Mouse (Mus musculus) kidney, embryonic 14.5 days (tissue): Measurements from ENCODE around the gene Mcee. TPM values are rescaled to one million over a fixed set of nuclear protein-coding genes. Genes with fewer than 3 reads are reported as not detected.

Source experiments
- ATAC-seq: fragments of 200-750 bp; cut with Nextera tagmentation; 2 replicates; pipeline ENCODE4 v1.8.0; 2017; ENCODE audit warnings: moderate number of reproducible peaks, mild to moderate bottlenecking, moderate TSS enrichment, moderate library complexity; ENCODE audit not compliant: low FRiP score, low TSS enrichment
- H3K27ac ChIP-seq: fragments of 300-500 bp; sonication (generic); 2 replicates; pipeline ENCODE4 v1.5.1; 2014; ENCODE audit warnings: low read depth, mild to moderate bottlenecking, low read length, moderate library complexity, mixed read lengths
- H3K27me3 ChIP-seq: fragments of 300-500 bp; sonication (generic); 2 replicates; pipeline ENCODE4 v1.6.1; 2014; ENCODE audit warnings: mild to moderate bottlenecking, low read length; ENCODE audit not compliant: control insufficient read depth, insufficient read depth
- H3K36me3 ChIP-seq: fragments of 300-500 bp; sonication (generic); 2 replicates; pipeline ENCODE4 v1.6.1; 2014; ENCODE audit warnings: low read length, mixed read lengths; ENCODE audit not compliant: control insufficient read depth, insufficient read depth
- H3K4me1 ChIP-seq: fragments of 300-500 bp; sonication (generic); 2 replicates; pipeline ENCODE4 v1.6.1; 2014; ENCODE audit warnings: low read length, mixed read lengths; ENCODE audit not compliant: control insufficient read depth, insufficient read depth
- H3K4me2 ChIP-seq: fragments of 300-500 bp; sonication (generic); replicated peaks from 2 replicates; pipeline ENCODE4 v1.6.1; 2014; ENCODE audit warnings: low read depth, mild to moderate bottlenecking, low read length
- H3K4me3 ChIP-seq: fragments of 300-500 bp; sonication (generic); 2 replicates; pipeline ENCODE4 v1.5.1; 2014; ENCODE audit warnings: mild to moderate bottlenecking, low read length
- H3K9ac ChIP-seq: fragments of 300-500 bp; sonication (generic); 2 replicates; pipeline ENCODE4 v1.6.1; 2014; ENCODE audit warnings: low read depth, mild to moderate bottlenecking, low read length, moderate library complexity
- H3K9me3 ChIP-seq: fragments of 300-500 bp; sonication (generic); 2 replicates; pipeline ENCODE4 v1.6.1; 2016; ENCODE audit warnings: low read length; ENCODE audit not compliant: control insufficient read depth
- WGBS: fragments of 180-500 bp; shearing (Covaris S2); extraction: QIAGEN DNeasy Blood & Tissue Kit; methylation state at CpG from one replicate; pipeline ENCODE4 v1.1.7; 2014; 5-methylcytosine and 5-hydroxymethylcytosine counted together
- polyA plus RNA-seq: library from polyadenylated mRNA; unstranded; fragments of >200 nt; fragmentation: Nextera tagmentation; extraction: Ambion mirVana; gene quantifications from 2 replicates; pipeline ENCODE4 v1.2.1, GENCODE M21; 2014

Gene Mcee
- polyA plus RNA-seq, 1 experiment from 2014 or later, result 74.4 TPM

DNA sequence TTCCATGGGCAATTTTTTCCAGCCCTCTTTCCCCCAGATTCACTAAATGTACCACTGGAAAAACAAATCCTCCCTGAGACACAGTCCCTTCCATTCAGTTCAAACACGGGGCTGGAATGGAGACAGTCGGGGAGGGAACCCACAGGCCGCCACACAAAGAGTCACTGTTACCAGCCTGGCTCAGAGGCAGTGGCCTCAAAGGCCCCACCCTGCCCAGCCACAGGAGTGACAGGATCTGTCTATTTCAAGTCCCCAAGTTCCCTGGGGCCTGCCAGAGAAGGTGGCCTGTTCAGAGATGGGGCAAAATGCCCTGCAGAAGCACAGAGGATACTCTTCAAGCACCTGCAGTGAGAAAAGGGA, 31.8 kb upstream of the Mcee start:
- H3K9me3 ChIP-seq, result no peaks in the 10 kb centered on the region
- H3K4me1 ChIP-seq, result no peaks in the 10 kb centered on the region
- H3K27ac ChIP-seq, result no peak overlapping the region
- no peak overlapping the region for H3K9ac ChIP-seq
- no peak overlapping the region for H3K4me3 ChIP-seq
- peaks cover 74% of the 10 kb centered on the region for H3K36me3 ChIP-seq
- WGBS, result 69% methylated on average over 3 of the region's 3 CpGs
- no peaks in the 10 kb centered on the region for H3K27me3 ChIP-seq
- no peak for ATAC-seq
- no peak overlapping the region for H3K4me2 ChIP-seq

DNA sequence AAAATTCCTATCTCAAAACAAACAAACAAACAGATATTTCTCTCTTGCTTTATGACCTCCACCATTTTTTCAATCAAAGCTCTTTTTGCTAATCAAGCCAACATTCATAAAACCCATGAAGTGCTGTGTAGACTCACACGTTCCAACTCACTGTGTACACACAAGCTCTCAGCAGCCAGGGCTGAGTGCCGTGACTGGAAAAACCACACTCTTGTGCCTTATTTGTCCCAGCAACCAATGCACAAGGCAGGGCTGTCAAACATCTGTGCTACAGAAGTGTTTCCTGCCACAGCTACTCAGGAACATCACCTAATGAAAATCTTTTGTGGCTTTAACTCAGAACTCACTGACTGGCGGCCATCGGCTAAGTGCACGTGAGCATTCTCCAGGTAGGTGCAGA, 26.5 kb upstream of the Mcee start:
- H3K9ac ChIP-seq, result no peak overlapping the region
- no peak overlapping the region for H3K27ac ChIP-seq
- H3K36me3 ChIP-seq, result peaks cover 68% of the 10 kb centered on the region
- H3K9me3 ChIP-seq, result no peaks in the 10 kb centered on the region
- H3K4me2 ChIP-seq, result no peak overlapping the region
- no peaks in the 10 kb centered on the region for H3K4me1 ChIP-seq
- H3K4me3 ChIP-seq, result no peak overlapping the region
- ATAC-seq, result no peak
- 93% methylated on average over 5 of the region's 5 CpGs for WGBS
- H3K27me3 ChIP-seq, result no peaks in the 10 kb centered on the region

DNA sequence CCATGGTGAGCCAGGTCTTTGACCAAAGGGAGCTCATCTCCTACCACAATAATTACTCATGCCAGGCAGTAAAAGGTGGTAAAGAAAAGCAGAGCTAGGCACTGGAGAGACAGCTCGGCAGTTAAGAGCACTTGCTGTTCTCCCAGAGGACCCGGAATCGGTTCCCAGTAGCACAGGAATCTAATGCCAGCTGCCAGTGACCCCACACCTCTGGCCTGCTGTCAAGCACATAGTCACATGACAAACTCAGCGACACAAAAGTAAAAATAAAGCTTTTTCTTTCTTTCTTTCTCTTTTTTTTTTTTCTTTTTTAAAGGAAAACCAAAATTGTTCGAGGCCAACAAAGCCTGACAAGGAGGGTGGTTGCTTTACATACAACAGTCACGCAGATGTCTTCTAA, 22.6 kb upstream of the Mcee start:
- 87% methylated on average over 6 of the region's 6 CpGs for WGBS

DNA sequence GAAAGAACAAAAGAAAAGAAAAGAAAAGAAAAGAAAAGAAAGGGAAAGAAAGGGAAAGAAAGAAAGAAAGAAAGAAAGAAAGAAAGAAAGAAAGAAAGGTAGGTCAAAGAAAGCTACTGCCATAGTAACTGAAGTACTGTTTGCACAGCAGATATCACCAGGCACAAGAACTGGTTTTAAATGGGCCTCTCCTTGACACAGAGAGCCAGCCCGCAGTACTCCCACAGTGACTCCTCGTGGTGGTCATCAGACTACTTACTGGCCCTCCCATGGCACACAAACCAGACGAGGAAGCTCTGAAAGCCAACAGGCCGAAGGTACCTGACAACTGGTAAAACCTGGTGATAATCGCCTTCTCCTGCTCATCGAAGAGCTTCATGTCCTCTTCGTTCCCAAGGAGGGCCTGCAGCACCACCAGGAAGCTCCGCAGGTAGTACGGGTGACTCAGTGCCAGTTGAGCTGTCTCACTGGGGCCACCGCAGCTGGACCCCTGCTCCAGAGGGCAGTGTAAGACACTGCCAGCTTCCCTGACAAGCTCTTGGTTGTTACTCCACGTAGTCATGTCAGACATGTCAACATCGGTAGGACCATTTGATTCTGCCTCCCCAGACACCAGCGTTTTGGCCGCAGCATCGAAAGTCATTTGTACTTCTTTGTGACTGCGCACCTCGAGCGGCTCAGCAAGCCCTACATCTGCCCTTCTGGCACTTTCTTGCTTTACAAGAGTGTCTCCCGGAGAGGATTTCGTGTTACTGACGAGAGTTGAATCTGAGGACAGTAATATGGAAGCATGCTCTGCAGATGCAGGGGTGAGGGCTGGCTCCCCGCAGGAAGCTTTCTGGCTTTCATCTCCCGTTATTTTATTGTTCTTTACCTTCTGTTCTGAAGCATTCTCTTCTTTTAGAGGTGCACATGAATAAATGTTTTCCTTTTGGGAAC, 20.2 kb upstream of the Mcee start:
- peaks cover 4% of the 10 kb centered on the region; the same call in 1 of the 2 replicates for H3K4me1 ChIP-seq
- peaks cover 27% of the 10 kb centered on the region for H3K36me3 ChIP-seq
- no peak overlapping the region for H3K4me2 ChIP-seq
- no peaks in the 10 kb centered on the region for H3K27me3 ChIP-seq
- no peak overlapping the region for H3K27ac ChIP-seq
- no peak for ATAC-seq
- 94% methylated on average over 23 of the region's 23 CpGs for WGBS
- no peaks in the 10 kb centered on the region for H3K9me3 ChIP-seq
- H3K4me3 ChIP-seq, result no peak overlapping the region
- H3K9ac ChIP-seq, result no peak overlapping the region

More for the DNA sequence above, 22.6 kb upstream of the Mcee start:
- Histone ChIP-seq H3K9me3 (no peaks in the 10 kb centered on the region), H3K27ac (no peak overlapping the region), H3K4me3 (no peak overlapping the region), H3K9ac (no peak overlapping the region), H3K36me3 (peaks cover 35% of the 10 kb centered on the region; the same call in 1 of the 2 replicates), H3K27me3 (no peaks in the 10 kb centered on the region), H3K4me1 (peaks cover 4% of the 10 kb centered on the region; the same call in 1 of the 2 replicates), H3K4me2 (no peak overlapping the region)
- ATAC-seq, result no peak

DNA sequence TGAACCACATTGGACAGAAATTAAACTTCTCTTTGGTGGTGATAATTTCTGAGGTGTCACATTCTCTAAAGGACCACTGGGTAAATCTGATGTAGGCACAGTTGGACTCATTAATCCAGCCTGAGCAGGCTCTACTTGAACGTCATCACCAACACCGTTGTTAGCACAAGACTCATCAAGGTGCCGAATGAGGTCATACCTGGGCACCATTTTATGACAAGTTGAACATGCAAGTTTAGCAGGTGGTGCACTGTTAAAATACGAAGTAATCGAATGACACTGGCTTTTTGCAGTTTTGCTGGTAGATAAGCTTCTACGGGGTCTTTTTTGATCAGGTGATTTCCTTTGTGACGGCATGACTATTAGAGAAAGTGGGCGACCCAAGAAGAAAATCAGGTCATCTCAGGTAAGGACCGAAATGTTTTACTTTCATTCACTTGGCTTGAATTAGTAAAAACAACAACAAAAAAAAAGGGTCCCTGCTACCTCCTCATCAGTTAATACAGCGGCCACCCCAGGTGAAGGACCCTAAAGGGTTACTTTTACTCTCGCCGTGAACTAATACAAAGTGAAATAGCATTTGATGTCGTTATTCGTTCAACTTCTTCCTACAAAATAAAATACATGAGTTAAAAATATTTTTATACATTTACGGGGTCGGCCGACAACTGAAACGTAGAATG, 19.1 kb upstream of the Mcee start:
- Histone ChIP-seq H3K36me3 (peaks cover 33% of the 10 kb centered on the region), H3K4me2 (peak overlapping the region; percentile 69), H3K27me3 (no peaks in the 10 kb centered on the region), H3K4me1 (peaks cover 4% of the 10 kb centered on the region; the same call in 1 of the 2 replicates), H3K4me3 (peak overlapping the region; percentile 55), H3K9me3 (no peaks in the 10 kb centered on the region), H3K9ac (peak overlapping the region; percentile 61), H3K27ac (peak overlapping the region; percentile 93)
- 10% methylated on average over 18 of the region's 18 CpGs for WGBS
- ATAC-seq, result peak; percentile 44; the same call in 1 of the 2 replicates

DNA sequence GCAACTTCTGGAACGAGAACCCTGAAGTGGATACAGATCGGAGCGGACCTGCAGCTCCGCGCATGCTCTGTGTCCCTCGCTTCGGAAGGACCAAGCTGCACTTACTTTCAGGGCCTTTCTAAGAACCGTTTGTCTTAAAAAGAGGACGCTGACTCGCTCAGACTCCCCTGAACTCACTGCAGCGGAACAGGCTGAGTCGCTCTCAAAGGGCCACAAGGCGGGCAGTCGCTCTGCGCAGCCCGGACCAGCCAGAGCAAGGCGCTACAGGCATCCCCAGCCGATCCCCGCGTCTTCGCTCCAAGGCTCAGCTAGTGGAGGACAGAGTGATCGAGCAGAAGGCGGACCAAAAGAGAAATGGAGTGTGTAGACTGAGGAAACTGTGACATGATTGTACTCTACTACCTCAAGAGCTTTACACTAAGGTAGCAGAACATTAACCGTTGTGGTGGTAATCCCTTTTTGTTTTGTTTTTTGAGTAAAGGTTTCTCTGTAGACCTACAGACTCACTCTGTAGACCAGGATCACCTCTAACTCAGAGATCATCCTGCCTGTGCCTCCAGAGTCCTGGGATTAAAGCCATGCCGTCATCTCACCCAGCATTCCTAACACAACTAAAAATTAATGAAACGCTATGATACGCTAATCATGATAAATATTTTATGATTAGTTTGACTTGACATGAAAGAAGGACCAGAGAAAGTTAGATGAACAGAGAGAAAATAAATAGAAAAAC, 18.4 kb upstream of the Mcee start, which contains the start of gene Fan1:
Gene Fan1, minus strand, starts transcription at position 266 of the 733 bp plus-strand sequence.
- WGBS, result 5% methylated on average over 27 of the region's 27 CpGs
- Histone ChIP-seq H3K36me3 (peaks cover 35% of the 10 kb centered on the region), H3K27ac (peak within 1 kb of the TSS; percentile 93), H3K9ac (peak within 1 kb of the TSS; percentile 61), H3K4me1 (peaks cover 4% of the 10 kb centered on the region; the same call in 1 of the 2 replicates), H3K27me3 (no peaks in the 10 kb centered on the region), H3K4me3 (peak within 1 kb of the TSS; percentile 55), H3K9me3 (no peaks in the 10 kb centered on the region), H3K4me2 (peak within 1 kb of the TSS; percentile 69)
- peak; percentile 98 for ATAC-seq

DNA sequence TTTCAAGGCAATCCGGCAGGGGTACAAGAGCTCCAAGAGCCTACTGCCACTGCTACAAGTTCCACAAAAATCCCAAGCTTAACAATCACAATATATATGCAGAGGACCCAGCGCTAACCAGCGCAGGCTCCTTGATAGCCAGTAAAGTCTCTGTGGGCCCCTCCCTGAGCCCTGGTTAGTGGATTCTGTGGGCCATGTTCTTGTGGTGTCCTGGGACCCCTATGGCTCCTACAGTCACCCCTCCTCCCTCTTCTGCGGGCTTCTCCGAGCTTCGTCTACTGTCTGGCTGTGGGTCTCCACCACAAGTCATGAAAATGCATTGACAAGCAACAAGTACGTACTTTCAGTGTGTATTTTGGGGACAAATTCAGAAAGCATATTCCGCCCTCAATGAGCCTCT, 928 bp upstream of the Mcee start:
- peak overlapping the region; percentile 77 for H3K4me2 ChIP-seq
- H3K27me3 ChIP-seq, result no peaks in the 10 kb centered on the region
- H3K27ac ChIP-seq, result no peak overlapping the region; the same call in 1 of the 2 replicates
- ATAC-seq, result no peak
- H3K9me3 ChIP-seq, result no peaks in the 10 kb centered on the region
- H3K9ac ChIP-seq, result peak overlapping the region; percentile 60
- H3K36me3 ChIP-seq, result peaks cover 32% of the 10 kb centered on the region
- H3K4me1 ChIP-seq, result no peaks in the 10 kb centered on the region
- peak overlapping the region; percentile 59 for H3K4me3 ChIP-seq
- WGBS, result 1% methylated on average over 8 of the region's 8 CpGs

DNA sequence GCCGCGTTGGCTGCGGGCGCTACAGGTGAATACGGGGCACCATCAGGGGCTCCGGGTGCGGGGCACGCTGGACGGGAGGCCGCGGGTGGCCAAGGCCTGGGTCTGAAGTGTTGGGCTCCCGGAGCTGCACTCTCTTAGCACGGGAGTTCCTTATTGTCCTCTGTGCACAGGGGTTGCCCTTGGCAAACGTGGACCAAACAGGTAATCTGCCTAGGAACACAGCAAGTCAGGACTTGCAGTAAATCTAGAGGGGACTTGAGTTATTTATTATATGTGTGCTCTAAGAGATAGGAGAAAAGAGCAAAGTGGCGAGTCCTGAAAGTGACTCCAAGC, 378 bp downstream of the Mcee start:
- no peak; the same call in 1 of the 2 replicates for ATAC-seq
- Histone ChIP-seq H3K4me3 (peak overlapping the region; percentile 59), H3K9me3 (no peaks in the 10 kb centered on the region), H3K9ac (peak overlapping the region; percentile 81), H3K27me3 (no peaks in the 10 kb centered on the region), H3K36me3 (peaks cover 19% of the 10 kb centered on the region), H3K4me2 (peak overlapping the region; percentile 60), H3K4me1 (no peaks in the 10 kb centered on the region), H3K27ac (peak overlapping the region; percentile 71; the same call in 1 of the 2 replicates)
- 2% methylated on average over 13 of the region's 15 CpGs for WGBS
